In genomic region chr7:99079522-99079921, GRCm38 (mm10) we compare ENCODE assay signal across 9 mouse cellular contexts.
DNase-seq lines count a peak whose midpoint lies in the region; ATAC-seq and TF ChIP-seq lines count a peak whose summit lies in the region.
"Had no signal": no experiment of that assay in that cellular context is flagged by ENCODE, and none has a peak within 500 bp of the region (broad histone marks: within the 10 kb centered on the region; RNA-seq: fewer than 3 reads in every experiment).

No protein-coding gene starts in this region.

- H3K4me1 ChIP-seq in kidney, adult 2 months (ENCODE audit: control insufficient read depth, insufficient read depth, low read length), result peaks cover 4% of the 10 kb centered on the region; the same call in 1 of the 2 replicates
- no peaks in the 10 kb centered on the region for H3K4me1 ChIP-seq in kidney, embryonic 14.5 days (ENCODE audit: control insufficient read depth, insufficient read depth, low read length)
- H3K4me1 ChIP-seq in limb, embryonic 10.5 days, result peaks cover 26% of the 10 kb centered on the region

- H3K9ac ChIP-seq in kidney, embryonic 14.5 days (ENCODE audit: low read depth, low read length), result no peak overlapping the region

- H3K27ac ChIP-seq in kidney, adult 2 months (ENCODE audit: insufficient read depth, low read depth, low read length), result no peak overlapping the region
- no peak overlapping the region for H3K27ac ChIP-seq in kidney, embryonic 14.5 days (ENCODE audit: low read depth, low read length)
- H3K27ac ChIP-seq in limb, embryonic 10.5 days, result no peak overlapping the region

- H3K36me3 ChIP-seq in kidney, adult 2 months (ENCODE audit: control insufficient read depth, insufficient read depth, low read length), result no peaks in the 10 kb centered on the region
- no peaks in the 10 kb centered on the region for H3K36me3 ChIP-seq in kidney, embryonic 14.5 days (ENCODE audit: control insufficient read depth, insufficient read depth, low read length)
- no peaks in the 10 kb centered on the region for H3K36me3 ChIP-seq in limb, embryonic 10.5 days

- no peak overlapping the region for H3K4me3 ChIP-seq in kidney, adult 2 months (ENCODE audit: insufficient read depth, low read depth, low read length)
- H3K4me3 ChIP-seq in kidney, embryonic 14.5 days (ENCODE audit: low read length), result no peak overlapping the region
- H3K4me3 ChIP-seq in limb, embryonic 10.5 days, result no peak overlapping the region
- H3K4me3 ChIP-seq: megakaryocyte, embryonic 14.5 days had no signal

- ATAC-seq in kidney, embryonic 14.5 days (ENCODE audit: low FRiP score, low TSS enrichment), result no peak
- ATAC-seq in megakaryocyte, adult 5-6 weeks (ENCODE audit: poor library complexity, severe bottlenecking), result no peak

- H3K9me3 ChIP-seq in kidney, embryonic 14.5 days (ENCODE audit: control insufficient read depth, low read length), result no peaks in the 10 kb centered on the region
- H3K9me3 ChIP-seq in limb, embryonic 10.5 days (replicated peaks), result no peaks in the 10 kb centered on the region

- WGBS in kidney, adult 2 months, result 31% methylated on average over 4 of the region's 4 CpGs
- WGBS in kidney, embryonic 14.5 days, result 23% methylated on average over 4 of the region's 4 CpGs
- 42% methylated on average over 4 of the region's 4 CpGs for WGBS in limb, embryonic 10.5 days

- H3K4me2 ChIP-seq in kidney, embryonic 14.5 days (replicated peaks; ENCODE audit: low read depth, low read length), result no peak overlapping the region

- no peaks in the 10 kb centered on the region for H3K27me3 ChIP-seq in kidney, adult 2 months (replicated peaks; ENCODE audit: control insufficient read depth, insufficient read depth, low read length)
- no peaks in the 10 kb centered on the region for H3K27me3 ChIP-seq in kidney, embryonic 14.5 days (ENCODE audit: control insufficient read depth, insufficient read depth, low read length)
- peaks cover 8% of the 10 kb centered on the region; the same call in 1 of the 2 replicates for H3K27me3 ChIP-seq in limb, embryonic 10.5 days (ENCODE audit: low read depth, poor library complexity, severe bottlenecking)
- H3K27me3 ChIP-seq: megakaryocyte, embryonic 14.5 days had no signal

- TF ChIP-seq POLR2A in kidney, adult 2 months (IDR thresholded peaks at IDR 0.05; ENCODE audit: low read depth, low read length), result no peak

- TF ChIP-seq CTCF in kidney, adult 2 months (conservative IDR thresholded peaks at IDR 0.05; ENCODE audit: insufficient read depth, insufficient read length, low read depth, low read length), result 0 out of 2 replicates have a peak, but pooled peaks have one; percentile 23

- peak; percentile 55 for DNase-seq in kidney, adult 2 months
- DNase-seq in MEL-GATA-1-ER (ENCODE audit: extremely low read depth, low read depth), result peak; percentile 4
- peak; percentile 30 for DNase-seq in c-Kit-negative CD71-positive TER-119-positive erythroid progenitor cells, embryonic 14.5 days (ENCODE audit: low read depth, low spot score)
- DNase-seq in gastrocnemius, postnatal 4 days (ENCODE audit: low spot score in 2 of 2), result peak; percentile 43 to 59
- peak; percentile 70 for DNase-seq in limb, embryonic 10.5 days (ENCODE audit: low spot score)
- peak; percentile 77 for DNase-seq in right cerebral cortex, postnatal 14 days

Comparison
In these comparisons a context has a peak if more than half of its experiments do, and no peak if none do; other contexts are left out.
1. DNase-seq: peak in every context shown above with its lines; median percentile 77 in right cerebral cortex, postnatal 14 days; 70 in limb, embryonic 10.5 days; 55 in kidney, adult 2 months; 51 in gastrocnemius, postnatal 4 days; 30 in c-Kit-negative CD71-positive TER-119-positive erythroid progenitor cells, embryonic 14.5 days; 4 in MEL-GATA-1-ER.